Mouse (Mus musculus) liver, embryonic 16.5 days (tissue): ENCODE results near the gene Arid3c. TPM values are rescaled to one million over a fixed set of nuclear protein-coding genes. Genes with fewer than 3 reads are reported as not detected.

ENCODE experiments used
- ATAC-seq: fragments of 200-750 bp; cut with Nextera tagmentation; 2 replicates; pipeline ENCODE4 v1.8.0; 2017; ENCODE audit warnings: low read depth, mild to moderate bottlenecking, moderate number of reproducible peaks, moderate library complexity
- H3K27ac ChIP-seq: fragments of 300-500 bp; sonication (generic); 2 replicates; pipeline ENCODE4 v1.5.1; 2014; ENCODE audit warnings: mild to moderate bottlenecking, low read length
- H3K27me3 ChIP-seq: fragments of 300-500 bp; sonication (generic); 2 replicates; pipeline ENCODE4 v1.6.1; 2014; ENCODE audit warnings: low read depth, low read length, mixed read lengths; ENCODE audit not compliant: control insufficient read depth, insufficient read depth
- H3K36me3 ChIP-seq: fragments of 300-500 bp; sonication (generic); 2 replicates; pipeline ENCODE4 v1.6.1; 2014; ENCODE audit warnings: mild to moderate bottlenecking; ENCODE audit not compliant: control insufficient read depth, insufficient read depth
- H3K4me1 ChIP-seq: fragments of 300-500 bp; sonication (generic); 2 replicates; pipeline ENCODE4 v1.6.1; 2014; ENCODE audit warnings: low read depth, low read length, mixed read lengths; ENCODE audit not compliant: control insufficient read depth
- H3K4me2 ChIP-seq: fragments of 300-500 bp; sonication (generic); 2 replicates; pipeline ENCODE4 v1.6.1; 2014; ENCODE audit warnings: low read depth, low read length, mixed read lengths
- H3K4me3 ChIP-seq: fragments of 300-500 bp; sonication (generic); 2 replicates; pipeline ENCODE4 v1.5.1; 2014; ENCODE audit warnings: low read depth, mild to moderate bottlenecking, low read length
- H3K9ac ChIP-seq: fragments of 300-500 bp; sonication (generic); 2 replicates; pipeline ENCODE4 v1.6.1; 2014; ENCODE audit warnings: low read depth, low read length
- H3K9me3 ChIP-seq: fragments of 300-500 bp; sonication (generic); replicated peaks from 2 replicates; pipeline ENCODE4 v1.6.1; 2016; ENCODE audit warnings: low read length; ENCODE audit not compliant: control insufficient read depth
- WGBS: fragments of 180-500 bp; shearing (Covaris S2); extraction: QIAGEN DNeasy Blood & Tissue Kit; methylation state at CpG from one replicate; pipeline ENCODE4 v1.1.7; 2014; ENCODE audit not compliant: insufficient replicate concordance; 5-methylcytosine and 5-hydroxymethylcytosine counted together
- polyA plus RNA-seq: library from polyadenylated mRNA; unstranded; fragments of >200 nt; fragmentation: Nextera tagmentation; extraction: Ambion mirVana; gene quantifications from 2 replicates; pipeline ENCODE4 v1.2.1, GENCODE M21; 2015

Arid3c gene
- polyA plus RNA-seq, 1 experiment from 2014 or later: not detected

GRCm38 (mm10) chr4:41762099-41762687, 31.3 kb upstream of the Arid3c start:
- Histone ChIP-seq H3K36me3 (peaks cover 4% of the 10 kb centered on the region; the same call in 1 of the 2 replicates), H3K9me3 (no peaks in the 10 kb centered on the region), H3K27me3 (no peaks in the 10 kb centered on the region), H3K9ac (no peak overlapping the region), H3K4me2 (no peak overlapping the region), H3K4me1 (peaks cover 33% of the 10 kb centered on the region), H3K4me3 (no peak overlapping the region), H3K27ac (no peak overlapping the region)
- 40% methylated on average over 8 of the region's 8 CpGs for WGBS
- no peak for ATAC-seq

DNA sequence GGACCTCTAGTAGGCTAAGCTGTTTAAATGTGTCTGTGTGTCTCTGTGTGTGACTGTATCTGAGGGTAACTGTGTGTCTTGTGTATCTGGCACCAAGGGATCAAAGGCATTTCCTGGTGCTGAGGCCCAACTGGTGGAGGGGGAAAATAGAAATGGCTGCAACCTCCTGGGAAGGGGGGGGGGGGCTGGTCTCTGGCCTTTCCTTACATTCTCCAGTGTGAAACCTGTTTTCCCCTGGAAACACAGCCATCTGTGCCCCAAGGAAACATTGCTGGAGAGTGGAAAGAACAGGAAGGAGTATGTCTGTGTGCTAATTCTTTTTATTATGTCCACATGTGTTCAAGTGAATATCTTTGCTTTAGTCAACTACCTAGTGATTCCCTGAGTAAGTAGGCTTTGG, 30.7 kb upstream of the Arid3c start:
- no peak overlapping the region; the same call in 1 of the 2 replicates for H3K9ac ChIP-seq

GRCm38 (mm10) chr4:41760911-41761310, 30.0 kb upstream of the Arid3c start:
- peaks cover 38% of the 10 kb centered on the region for H3K4me1 ChIP-seq
- H3K27me3 ChIP-seq: no peaks in the 10 kb centered on the region
- peak overlapping the region; percentile 55 for H3K4me3 ChIP-seq
- H3K9ac ChIP-seq: peak overlapping the region; percentile 54
- 62% methylated on average over 4 of the region's 4 CpGs for WGBS
- no peaks in the 10 kb centered on the region for H3K9me3 ChIP-seq
- peak overlapping the region; percentile 88 for H3K27ac ChIP-seq
- peaks cover 4% of the 10 kb centered on the region; the same call in 1 of the 2 replicates for H3K36me3 ChIP-seq
- peak overlapping the region; percentile 68 for H3K4me2 ChIP-seq
- no peak for ATAC-seq

More for the DNA sequence above, 30.7 kb upstream of the Arid3c start:
- H3K27ac ChIP-seq: peak overlapping the region; percentile 88
- ATAC-seq: no peak
- H3K9me3 ChIP-seq: no peaks in the 10 kb centered on the region
- H3K4me2 ChIP-seq: peak overlapping the region; percentile 68
- no peak overlapping the region for H3K4me3 ChIP-seq
- H3K36me3 ChIP-seq: peaks cover 4% of the 10 kb centered on the region; the same call in 1 of the 2 replicates
- H3K4me1 ChIP-seq: peaks cover 33% of the 10 kb centered on the region
- no peaks in the 10 kb centered on the region for H3K27me3 ChIP-seq

DNA sequence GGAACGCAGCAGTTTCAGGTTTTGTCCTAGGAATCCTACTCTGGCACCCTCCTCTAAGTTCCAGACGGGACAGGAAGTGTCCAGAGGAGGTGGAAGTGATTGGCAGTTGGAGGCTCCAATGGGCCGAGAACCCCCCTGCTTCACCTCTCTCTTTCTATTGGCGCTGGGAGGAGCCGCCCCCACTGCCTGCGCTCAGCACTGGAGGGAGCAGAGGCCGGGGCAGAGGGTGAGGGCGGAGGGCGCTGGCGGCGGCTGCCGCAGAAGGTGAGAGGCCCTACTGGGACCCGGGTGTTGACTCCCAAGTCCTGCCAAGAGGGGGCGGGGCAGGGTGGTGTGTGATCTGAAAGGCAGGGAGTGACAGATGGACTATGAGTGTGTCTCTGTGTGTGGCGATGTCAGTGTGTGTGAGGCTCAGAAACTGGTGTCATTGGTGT, 29.4 kb upstream of the Arid3c start:
- H3K36me3 ChIP-seq: peaks cover 4% of the 10 kb centered on the region; the same call in 1 of the 2 replicates
- peak overlapping the region; percentile 55 for H3K4me3 ChIP-seq
- 2% methylated on average over 15 of the region's 15 CpGs for WGBS
- ATAC-seq: peak; percentile 88
- H3K27me3 ChIP-seq: no peaks in the 10 kb centered on the region
- H3K9me3 ChIP-seq: no peaks in the 10 kb centered on the region
- peak overlapping the region; percentile 68 for H3K4me2 ChIP-seq
- H3K4me1 ChIP-seq: peaks cover 38% of the 10 kb centered on the region
- H3K27ac ChIP-seq: peak overlapping the region; percentile 88
- peak overlapping the region; percentile 54 for H3K9ac ChIP-seq

DNA sequence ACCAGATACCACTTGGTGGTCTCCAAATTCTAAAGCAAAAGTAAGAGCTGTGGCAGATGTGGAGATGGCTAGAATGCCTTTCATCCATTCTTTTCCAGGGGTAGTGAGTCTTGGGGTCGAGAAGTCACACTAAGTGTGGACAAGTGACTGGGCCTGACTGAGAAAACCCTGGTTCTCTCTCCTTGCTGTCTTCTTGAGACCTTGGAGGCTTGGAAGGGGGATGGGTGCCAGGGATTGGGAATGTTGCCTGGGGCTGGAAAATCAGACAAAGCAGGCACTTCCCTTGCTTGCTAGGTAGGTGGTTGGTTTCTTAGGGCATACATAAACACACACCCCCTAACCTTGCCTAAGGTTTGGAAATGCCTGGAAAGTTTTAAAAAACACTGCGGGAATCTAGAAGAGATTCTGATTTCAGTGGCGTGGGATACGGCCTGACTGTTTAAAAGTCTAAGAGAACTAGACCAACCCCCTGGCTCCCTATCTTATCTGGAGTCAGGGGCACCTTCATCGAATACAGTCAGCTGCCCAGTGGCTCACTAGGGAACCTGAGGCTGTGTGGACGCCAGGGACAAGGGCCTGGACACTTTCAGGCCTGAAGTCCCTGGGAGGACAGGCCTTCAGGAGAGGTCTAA, 28.8 kb upstream of the Arid3c start:
- H3K27me3 ChIP-seq: no peaks in the 10 kb centered on the region
- peaks cover 4% of the 10 kb centered on the region; the same call in 1 of the 2 replicates for H3K36me3 ChIP-seq
- peak overlapping the region; percentile 88 for H3K27ac ChIP-seq
- peak overlapping the region; percentile 55 for H3K4me3 ChIP-seq
- peak overlapping the region; percentile 68 for H3K4me2 ChIP-seq
- ATAC-seq: no peak
- H3K9me3 ChIP-seq: no peaks in the 10 kb centered on the region
- peaks cover 41% of the 10 kb centered on the region for H3K4me1 ChIP-seq
- peak overlapping the region; percentile 54 for H3K9ac ChIP-seq
- WGBS: 24% methylated on average over 6 of the region's 6 CpGs

DNA sequence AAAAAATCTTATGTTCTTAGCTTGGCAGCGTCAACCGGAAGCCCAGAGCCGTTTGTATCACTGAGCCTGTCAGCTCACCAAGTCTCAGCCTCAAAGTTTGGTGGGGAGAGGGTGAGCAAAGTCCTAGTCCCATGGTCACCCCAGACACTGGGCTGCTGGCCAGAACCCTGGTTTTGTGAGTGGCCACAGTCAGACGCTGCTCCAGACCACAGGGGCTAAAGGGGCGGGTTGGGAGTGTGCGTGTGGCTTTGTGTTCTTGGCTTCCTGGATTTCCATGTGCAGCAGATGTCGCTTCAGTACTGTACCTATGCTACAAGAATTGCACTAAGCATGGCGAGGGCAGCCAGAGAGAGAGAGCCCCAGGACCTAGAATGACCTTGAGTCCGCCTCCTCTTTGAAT, 28.3 kb upstream of the Arid3c start:
- peaks cover 42% of the 10 kb centered on the region for H3K4me1 ChIP-seq
- 72% methylated on average over 9 of the region's 9 CpGs for WGBS
- no peaks in the 10 kb centered on the region for H3K9me3 ChIP-seq
- no peak overlapping the region for H3K9ac ChIP-seq
- H3K4me3 ChIP-seq: no peak overlapping the region
- ATAC-seq: peak; percentile 41
- H3K36me3 ChIP-seq: peaks cover 4% of the 10 kb centered on the region; the same call in 1 of the 2 replicates
- H3K27ac ChIP-seq: peak overlapping the region; percentile 88
- H3K4me2 ChIP-seq: no peak overlapping the region
- H3K27me3 ChIP-seq: no peaks in the 10 kb centered on the region

- no peaks in the 10 kb centered on the region for H3K27me3 ChIP-seq
- H3K4me2 ChIP-seq: no peak overlapping the region
- H3K9ac ChIP-seq: 0 out of 2 replicates have a peak overlapping the region, but pooled peaks have one; percentile 21
- no peak for ATAC-seq
- no peak overlapping the region for H3K4me3 ChIP-seq
- peaks cover 42% of the 10 kb centered on the region for H3K4me1 ChIP-seq
- H3K9me3 ChIP-seq: no peaks in the 10 kb centered on the region
- H3K36me3 ChIP-seq: peaks cover 4% of the 10 kb centered on the region; the same call in 1 of the 2 replicates
- peak overlapping the region; percentile 88 for H3K27ac ChIP-seq
- WGBS: 77% methylated on average over 4 of the region's 4 CpGs
Observed at GRCm38 (mm10) chr4:41758701-41759100, 27.8 kb upstream of the Arid3c start.

GRCm38 (mm10) chr4:41758021-41758420, 27.1 kb upstream of the Arid3c start:
- H3K9me3 ChIP-seq: no peaks in the 10 kb centered on the region
- peaks cover 42% of the 10 kb centered on the region for H3K4me1 ChIP-seq
- no peak overlapping the region for H3K4me2 ChIP-seq
- no peaks in the 10 kb centered on the region for H3K27me3 ChIP-seq
- peaks cover 4% of the 10 kb centered on the region; the same call in 1 of the 2 replicates for H3K36me3 ChIP-seq
- no peak overlapping the region for H3K4me3 ChIP-seq
- WGBS: 82% methylated on average over 11 of the region's 11 CpGs
- no peak overlapping the region for H3K9ac ChIP-seq
- no peak overlapping the region; the same call in 1 of the 2 replicates for H3K27ac ChIP-seq
- no peak for ATAC-seq

DNA sequence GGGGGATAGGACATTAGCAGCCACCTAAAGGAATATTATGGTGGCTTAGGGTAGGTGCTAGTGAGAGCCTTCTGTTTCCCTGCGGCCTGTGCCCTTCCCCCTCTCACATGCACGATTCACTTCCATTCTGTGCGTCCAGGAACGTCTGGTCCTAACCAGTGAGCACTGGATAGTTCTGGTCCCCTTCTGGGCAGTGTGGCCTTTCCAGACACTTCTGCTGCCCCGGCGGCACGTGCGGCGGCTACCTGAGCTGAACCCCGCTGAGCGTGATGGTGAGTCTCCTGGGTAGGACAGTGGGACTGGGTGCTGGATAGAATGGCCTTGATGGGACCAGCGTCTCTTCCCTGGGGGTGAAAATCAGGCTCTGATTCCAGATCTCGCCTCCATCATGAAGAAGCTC, 26.4 kb upstream of the Arid3c start:
- Histone ChIP-seq H3K4me3 (no peak overlapping the region), H3K4me1 (peaks cover 40% of the 10 kb centered on the region), H3K27me3 (no peaks in the 10 kb centered on the region), H3K4me2 (no peak overlapping the region), H3K9ac (no peak overlapping the region), H3K36me3 (peaks cover 4% of the 10 kb centered on the region; the same call in 1 of the 2 replicates), H3K9me3 (no peaks in the 10 kb centered on the region), H3K27ac (no peak overlapping the region)
- no peak for ATAC-seq
- 83% methylated on average over 13 of the region's 13 CpGs for WGBS
